Mouse (Mus musculus): ENCODE data around the gene Sult3a2.

- no peak for TF ChIP-seq GATA1 (IDR thresholded peaks at IDR 0.05; ENCODE audit: borderline replicate concordance, low read length)
- no peak for TF ChIP-seq FLI1 (IDR thresholded peaks at IDR 0.05; ENCODE audit: low read length)
Observed at GRCm38 (mm10) chr10:33814266-33814665, 27.8 kb upstream of the Sult3a2 start.

Data from megakaryocyte, embryonic 14.5 days (primary cell).